ENCODE assay signal across 8 mouse cellular contexts in the genomic region with DNA sequence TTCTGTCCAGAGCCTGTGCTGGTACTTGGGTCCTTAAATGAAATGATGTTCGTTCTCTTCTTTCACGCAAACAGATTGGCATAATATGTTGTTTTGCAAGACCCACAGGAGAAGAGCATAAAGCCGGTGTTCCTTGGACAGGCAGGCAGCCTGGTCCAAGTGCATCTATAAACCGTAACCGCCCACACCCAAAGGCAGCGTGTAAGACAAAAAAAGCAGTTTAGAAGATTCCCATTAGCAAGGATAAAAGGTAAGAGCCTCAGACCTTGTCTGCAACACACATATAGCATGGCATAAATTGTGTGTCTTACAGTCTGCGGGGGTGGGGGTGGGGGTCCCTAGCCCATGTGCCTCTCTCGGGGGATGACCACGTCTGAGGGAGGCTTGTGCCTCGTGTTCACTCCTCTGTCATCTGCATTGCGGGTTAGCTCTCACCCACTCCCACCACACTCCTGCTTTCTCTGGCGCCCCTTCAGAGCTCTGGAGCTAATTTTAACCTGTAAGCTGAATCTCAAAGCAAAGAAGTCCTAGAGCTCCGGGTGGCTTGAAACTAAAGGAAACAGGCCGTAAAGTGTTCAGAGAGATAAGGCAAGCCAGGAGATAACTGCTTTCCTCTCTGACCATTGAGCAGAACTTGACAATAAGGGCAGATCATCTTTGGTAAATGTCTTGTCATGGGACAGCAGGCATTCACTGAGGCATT. TPM values are rescaled to one million over a fixed set of nuclear protein-coding genes. Genes with fewer than 3 reads are reported as not detected.
A peak's percentile ranks its signal among the peaks of the same experiment; 100 is the strongest.
DNase-seq lines count a peak whose midpoint lies in the region; ATAC-seq and TF ChIP-seq lines count a peak whose summit lies in the region.

No protein-coding gene starts in this region.

- no peaks in the 10 kb centered on the region for H3K27me3 ChIP-seq in kidney, postnatal 0 days (ENCODE audit: insufficient read depth, low read length)
- no peaks in the 10 kb centered on the region for H3K27me3 ChIP-seq in neural tube, embryonic 14.5 days (ENCODE audit: control insufficient read depth, insufficient read depth, low read length)

- H3K4me1 ChIP-seq in kidney, postnatal 0 days (replicated peaks; ENCODE audit: insufficient read depth, low read length) = no peaks in the 10 kb centered on the region
- peaks cover 7% of the 10 kb centered on the region; the same call in 1 of the 2 replicates for H3K4me1 ChIP-seq in neural tube, embryonic 14.5 days (ENCODE audit: control insufficient read depth, insufficient read depth, low read length)

- H3K4me2 ChIP-seq in kidney, postnatal 0 days (ENCODE audit: low read length) = no peak overlapping the region
- no peak overlapping the region for H3K4me2 ChIP-seq in neural tube, embryonic 14.5 days (ENCODE audit: low read depth, low read length)

- no peaks in the 10 kb centered on the region for H3K9me3 ChIP-seq in kidney, postnatal 0 days (replicated peaks; ENCODE audit: low read length)
- no peaks in the 10 kb centered on the region for H3K9me3 ChIP-seq in neural tube, embryonic 14.5 days (ENCODE audit: control insufficient read depth, low read length)

- WGBS in kidney, postnatal 0 days = 44% methylated on average over 14 of the region's 14 CpGs
- 57% methylated on average over 14 of the region's 14 CpGs for WGBS in neural tube, embryonic 14.5 days

- peak; percentile 29 for DNase-seq in kidney, postnatal 0 days (ENCODE audit: low spot score)
- no peak for DNase-seq in kidney, adult 11 months
- peak; percentile 61 to 84 for DNase-seq in left cerebral cortex, adult 18-20 months (ENCODE audit: low spot score in 2 of 2)
- DNase-seq in cerebellum, postnatal 36 days = no peak
- DNase-seq in spleen, adult 18-20 months = no peak

- no peaks in the 10 kb centered on the region for H3K36me3 ChIP-seq in kidney, postnatal 0 days (ENCODE audit: insufficient read depth, low read length)
- no peaks in the 10 kb centered on the region for H3K36me3 ChIP-seq in neural tube, embryonic 14.5 days (ENCODE audit: control insufficient read depth, insufficient read depth, low read length)

- H3K9ac ChIP-seq in kidney, postnatal 0 days (ENCODE audit: low read depth, low read length) = no peak overlapping the region
- H3K9ac ChIP-seq in neural tube, embryonic 14.5 days (replicated peaks; ENCODE audit: low read depth, low read length) = no peak overlapping the region

- H3K4me3 ChIP-seq in kidney, postnatal 0 days (replicated peaks; ENCODE audit: low read depth, low read length) = no peak overlapping the region
- H3K4me3 ChIP-seq in neural tube, embryonic 14.5 days (ENCODE audit: low read depth, low read length) = no peak overlapping the region

- no peak for TF ChIP-seq CTCF in kidney, postnatal 0 days (IDR thresholded peaks at IDR 0.05; ENCODE audit: low read depth)

- ATAC-seq in kidney, postnatal 0 days (replicated peaks; ENCODE audit: low FRiP score, low read depth) = no peak
- ATAC-seq in erythroid progenitor cell, adult 5-6 weeks (replicated peaks; ENCODE audit: low FRiP score, poor library complexity, severe bottlenecking) = peak; percentile 19; the same call in 1 of the 2 replicates
- no peak for ATAC-seq in neural tube, embryonic 14.5 days (ENCODE audit: low read depth)
- no peak for ATAC-seq in activated CD4-positive, CD25-positive, alpha-beta regulatory T cell, adult 4 months

- no peak overlapping the region for H3K27ac ChIP-seq in kidney, postnatal 0 days
- peak overlapping the region; percentile 70; the same call in 1 of the 2 replicates for H3K27ac ChIP-seq in neural tube, embryonic 14.5 days (ENCODE audit: low read depth, low read length)

RNA-seq across cellular contexts. Expression of a gene that starts 29.7 kb away (rescaled TPM):
- polyA plus RNA-seq in kidney, postnatal 0 days (2015; fragmentation: Nextera tagmentation; extraction: Ambion mirVana) = 37.0 and 37.3 TPM in 2 replicates
- total RNA-seq in erythroid progenitor cell, adult 5-6 weeks (2015; ENCODE audit: low replicate concordance) = 8.6 and 11.3 TPM in 2 replicates
- 4.7 and 16.6 TPM in 2 replicates for total RNA-seq in erythroid progenitor cell, adult 5-6 weeks (2017; ENCODE audit: low replicate concordance)
- total RNA-seq in left cerebral cortex, adult 18-20 months (2021) = 10 to 100 TPM; 17.1 to 17.9 TPM
- 8.6 and 9.9 TPM in 2 replicates for polyA plus RNA-seq in neural tube, embryonic 14.5 days (2014; fragmentation: Nextera tagmentation; extraction: Ambion mirVana)
- polyA plus RNA-seq in activated CD4-positive, CD25-positive, alpha-beta regulatory T cell, adult 4 months (2017; shearing (Covaris generic)) = 10 to 100 TPM; 11.0 to 11.2 TPM

RNA-seq across cellular contexts. Expression of a gene that starts 49.2 kb away (rescaled TPM):
- 10.6 and 10.7 TPM in 2 replicates for polyA plus RNA-seq in kidney, postnatal 0 days (2015; fragmentation: Nextera tagmentation; extraction: Ambion mirVana)
- total RNA-seq in erythroid progenitor cell, adult 5-6 weeks (2015; ENCODE audit: low replicate concordance) = 23.9 and 51.9 TPM in 2 replicates
- 41.1 and 43.3 TPM in 2 replicates for total RNA-seq in erythroid progenitor cell, adult 5-6 weeks (2017; ENCODE audit: low replicate concordance)
- 100 to 1,000 TPM; 102 to 105 TPM for total RNA-seq in left cerebral cortex, adult 18-20 months (2021)
- polyA plus RNA-seq in neural tube, embryonic 14.5 days (2014; fragmentation: Nextera tagmentation; extraction: Ambion mirVana) = 18.1 and 19.2 TPM in 2 replicates
- polyA plus RNA-seq in activated CD4-positive, CD25-positive, alpha-beta regulatory T cell, adult 4 months (2017; shearing (Covaris generic)) = 10 to 100 TPM; 28.5 to 32.8 TPM

Comparison
In these comparisons a context has a peak if more than half of its experiments do, and no peak if none do; other contexts are left out.
1. DNase-seq: peak in kidney, postnatal 0 days (single experiment) and left cerebral cortex, adult 18-20 months (2 of 2); none in kidney, adult 11 months (single experiment), cerebellum, postnatal 36 days (0 of 2) and spleen, adult 18-20 months (0 of 2).